Mouse (Mus musculus): Measurements from ENCODE around the gene Gm49383.

GRCm38 (mm10) chr12:69216587-69216986 lies 19.7 kb upstream of the Gm49383 start:
- TF ChIP-seq CTCF (IDR thresholded peaks at IDR 0.05; ENCODE audit: control insufficient read depth, insufficient read depth, insufficient replicate concordance, low read depth, low read length) (no peak), POLR2A (IDR thresholded peaks at IDR 0.05; ENCODE audit: control insufficient read depth, low read depth, low read length) (no peak)

Data from testis, adult 2 months (tissue).